Mouse (Mus musculus): ENCODE measurements at regions not wholly inside any gene's neighbourhood (a gene's known extent, or its start where the extent isn't known, plus 50 kb on each side); places are given as distances from the start of the nearest gene placed in this dataset.

DNA sequence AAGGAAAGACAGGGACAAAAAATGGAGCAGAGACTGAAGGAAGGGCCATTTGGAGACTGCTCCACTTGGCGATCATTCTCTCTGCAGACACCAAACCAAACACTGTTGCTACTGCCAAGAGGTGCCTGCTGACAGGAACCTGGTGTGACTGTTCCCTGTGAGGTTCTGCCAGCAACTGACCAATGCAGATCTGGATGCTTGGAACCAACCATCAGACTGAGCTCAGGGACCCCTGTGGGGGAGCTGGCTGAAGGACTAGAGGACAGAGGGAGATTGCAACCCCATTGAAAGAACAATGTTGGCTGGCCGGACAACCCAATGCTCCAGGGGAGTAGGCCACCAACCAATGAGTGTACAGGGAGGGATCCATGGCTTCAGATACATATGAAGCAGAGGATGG lies 139.2 kb upstream of the Cep126 start:
- DNase-seq (ENCODE audit: low spot score in 2 of 2): no peak

DNA sequence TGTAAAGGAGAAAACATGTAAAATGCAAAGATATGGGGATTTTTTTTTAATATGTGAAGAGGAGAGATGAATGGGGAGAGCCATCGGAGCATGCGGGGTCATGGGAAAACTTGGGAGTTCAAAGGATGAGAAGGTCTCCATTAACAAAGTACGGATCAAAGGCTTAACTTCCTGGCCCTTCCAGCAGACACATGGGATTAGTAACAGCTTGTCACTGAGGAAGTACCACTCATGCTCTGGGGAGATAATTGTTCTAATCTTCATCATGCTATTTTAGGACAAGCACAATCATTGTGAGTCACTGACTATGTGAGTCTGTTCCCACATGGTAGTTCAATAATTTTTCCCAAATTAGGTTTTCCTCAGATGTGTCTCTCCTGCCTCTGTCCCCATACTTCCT lies 115.4 kb upstream of the Cep126 start:
- DNase-seq (ENCODE audit: low spot score in 2 of 2): peak in 1 of 2 experiments; percentile 22

DNA sequence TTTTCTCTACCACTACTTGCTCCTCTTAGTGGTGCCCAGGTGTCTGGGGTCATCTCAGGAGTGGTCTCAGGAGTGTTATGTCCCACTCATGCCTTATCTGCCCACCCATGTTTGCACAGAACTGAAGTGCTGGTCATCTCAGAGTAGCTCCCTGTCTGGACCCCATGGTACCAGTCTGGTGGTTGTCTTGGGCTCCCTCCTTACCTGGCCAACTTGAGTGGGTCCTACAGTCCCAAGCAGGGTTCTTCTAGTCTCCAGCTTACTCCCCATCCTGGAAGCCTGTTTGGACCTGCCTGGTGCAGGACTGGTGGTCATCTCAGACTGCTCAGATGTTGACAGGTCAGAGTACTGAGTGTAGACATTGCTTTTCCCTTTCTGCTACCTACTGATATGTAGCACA lies 94.0 kb upstream of the Cep126 start:
- no peak for DNase-seq (ENCODE audit: low spot score in 2 of 2)

DNA sequence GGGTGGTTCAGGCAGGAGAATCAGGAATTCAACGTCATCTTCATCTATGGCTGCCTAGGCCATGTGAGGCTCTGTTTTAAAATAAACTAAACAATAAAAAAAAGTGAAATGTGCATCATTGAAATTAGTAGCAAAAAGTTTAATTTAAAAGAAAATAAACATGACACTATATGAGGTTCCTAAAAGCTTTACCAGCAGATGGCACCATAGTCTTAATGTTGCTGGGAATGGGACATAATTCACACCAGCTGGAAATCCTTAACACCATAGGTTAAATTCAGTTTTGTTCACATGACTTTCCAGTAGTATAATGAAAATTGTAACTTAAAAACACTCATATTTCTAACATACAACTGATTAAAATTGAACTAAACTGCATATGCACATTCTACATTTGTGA lies 92.3 kb upstream of the Cep126 start:
- DNase-seq (ENCODE audit: low spot score in 2 of 2): peak in 1 of 2 experiments; percentile 63

DNA sequence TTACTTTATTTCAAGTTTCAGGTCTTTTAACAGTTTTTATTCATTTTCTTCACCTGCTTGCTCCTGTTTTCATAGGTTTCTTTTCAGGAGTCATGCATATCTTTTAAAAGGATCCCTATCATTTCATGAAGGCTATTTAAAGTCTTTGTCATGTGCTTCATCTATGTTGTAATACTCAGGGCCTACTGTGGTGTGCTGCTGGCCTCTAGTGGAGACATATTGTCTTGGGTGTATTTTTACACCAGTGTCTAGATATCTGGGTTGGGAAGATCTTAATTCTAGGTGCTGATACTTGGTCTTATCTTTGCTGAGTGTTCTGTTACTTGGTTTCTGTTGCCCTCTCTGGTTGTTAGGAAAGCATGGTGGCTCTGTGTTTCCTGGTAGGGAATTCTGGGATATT lies 74.8 kb upstream of the Cep126 start:
- DNase-seq (ENCODE audit: low spot score in 2 of 2): peak; percentile 40 to 77

DNA sequence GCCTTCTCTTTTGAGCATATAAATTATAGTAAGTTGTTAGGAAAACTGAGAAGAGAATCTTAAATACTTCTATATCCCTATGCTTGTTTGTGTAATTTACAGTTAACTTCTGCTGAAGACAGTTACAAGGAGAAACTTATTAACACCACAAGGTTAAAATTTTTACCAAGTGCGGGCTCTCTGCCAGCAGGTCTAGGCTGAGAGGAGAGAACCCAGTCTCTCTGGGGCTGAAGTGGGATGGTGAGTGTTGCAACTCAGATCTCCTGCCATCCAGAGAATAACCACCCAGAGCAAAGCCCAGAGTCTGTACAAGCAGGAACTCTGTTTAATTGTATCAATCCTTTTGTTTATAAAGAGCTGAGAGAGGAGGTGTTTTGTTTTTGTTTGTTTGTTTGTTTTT lies 51.3 kb upstream of the Cep126 start:
- no peak for DNase-seq (ENCODE audit: low spot score in 2 of 2)

Small RNA genes lying in the stretch of these regions (microRNA-seq; reads per million reads assigned to microRNA genes)
- 0 reads per million in 2 experiments for gene Mir1899

Measured in layer of hippocampus, adult 18-20 months (tissue).